Mouse (Mus musculus): ENCODE results near the gene Tssc4. TPM values are rescaled to one million over a fixed set of nuclear protein-coding genes. Genes with fewer than 3 reads are reported as not detected.

Gene Tssc4
- polyA plus RNA-seq, 2 experiments = 26.9 to 38.5 TPM

DNA sequence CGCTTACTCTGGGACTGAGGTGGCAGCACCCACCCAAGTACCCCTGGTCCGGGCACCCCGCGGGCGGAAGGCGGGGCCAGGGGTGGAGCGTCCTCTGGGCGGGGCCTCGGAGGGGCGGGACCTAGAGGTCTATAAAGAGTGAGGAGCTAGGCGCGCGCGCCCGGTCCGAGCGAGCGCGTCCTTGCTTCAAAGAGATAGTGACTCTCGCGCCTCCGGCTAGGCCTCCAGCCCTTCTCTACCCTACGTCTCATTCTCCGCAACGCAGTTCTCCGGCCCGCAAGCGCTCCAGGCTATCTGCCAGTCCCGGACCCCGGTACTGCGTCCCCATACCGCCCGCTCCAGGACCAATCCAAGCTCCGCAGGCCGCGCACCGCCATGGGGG lies 16.4 kb upstream of the Tssc4 start, which contains the start of gene Cd81:
Gene Cd81 (plus strand): TSS at position 114 of the 382 bp plus-strand sequence.
- peak within 1 kb of the TSS; percentile 68 to 75 for H3K4me3 ChIP-seq (ENCODE audit: insufficient read depth in 1 of 2, low read depth in 2 of 2, low read length in 2 of 2)
- H3K9me3 ChIP-seq (ENCODE audit: control insufficient read depth, low read length) = no peaks in the 10 kb centered on the region
- peaks cover 28 to 46% of the 10 kb centered on the region in 2 experiments for H3K4me1 ChIP-seq (replicated peaks; ENCODE audit: control insufficient read depth in 2 of 2, insufficient read depth in 2 of 2, low read length in 1 of 2)
- under 1% methylated on average over 36 of the region's 37 CpGs for WGBS (ENCODE audit: insufficient replicate concordance)
- peak within 1 kb of the TSS; percentile 6 for H3K27ac ChIP-seq
- no peaks in the 10 kb centered on the region for H3K27me3 ChIP-seq (ENCODE audit: control insufficient read depth, insufficient read depth, low read length)
- TF ChIP-seq CTCF (IDR thresholded peaks at IDR 0.05; ENCODE audit: low read depth) (no peak), EP300 (IDR thresholded peaks at IDR 0.05; ENCODE audit: low read depth) (no peak)
- no peaks in the 10 kb centered on the region for H3K36me3 ChIP-seq (replicated peaks; ENCODE audit: control insufficient read depth, insufficient read depth, low read depth)
- H3K9ac ChIP-seq (replicated peaks) = peak within 1 kb of the TSS; percentile 73
- peak; percentile 84 for ATAC-seq (ENCODE audit: insufficient read depth)
- peak within 1 kb of the TSS; percentile 87 for H3K4me2 ChIP-seq (ENCODE audit: low read depth)
- peak; percentile 63 to 68 (median 63) for DNase-seq (ENCODE audit: low read depth in 3 of 3, low spot score in 3 of 3)

DNA sequence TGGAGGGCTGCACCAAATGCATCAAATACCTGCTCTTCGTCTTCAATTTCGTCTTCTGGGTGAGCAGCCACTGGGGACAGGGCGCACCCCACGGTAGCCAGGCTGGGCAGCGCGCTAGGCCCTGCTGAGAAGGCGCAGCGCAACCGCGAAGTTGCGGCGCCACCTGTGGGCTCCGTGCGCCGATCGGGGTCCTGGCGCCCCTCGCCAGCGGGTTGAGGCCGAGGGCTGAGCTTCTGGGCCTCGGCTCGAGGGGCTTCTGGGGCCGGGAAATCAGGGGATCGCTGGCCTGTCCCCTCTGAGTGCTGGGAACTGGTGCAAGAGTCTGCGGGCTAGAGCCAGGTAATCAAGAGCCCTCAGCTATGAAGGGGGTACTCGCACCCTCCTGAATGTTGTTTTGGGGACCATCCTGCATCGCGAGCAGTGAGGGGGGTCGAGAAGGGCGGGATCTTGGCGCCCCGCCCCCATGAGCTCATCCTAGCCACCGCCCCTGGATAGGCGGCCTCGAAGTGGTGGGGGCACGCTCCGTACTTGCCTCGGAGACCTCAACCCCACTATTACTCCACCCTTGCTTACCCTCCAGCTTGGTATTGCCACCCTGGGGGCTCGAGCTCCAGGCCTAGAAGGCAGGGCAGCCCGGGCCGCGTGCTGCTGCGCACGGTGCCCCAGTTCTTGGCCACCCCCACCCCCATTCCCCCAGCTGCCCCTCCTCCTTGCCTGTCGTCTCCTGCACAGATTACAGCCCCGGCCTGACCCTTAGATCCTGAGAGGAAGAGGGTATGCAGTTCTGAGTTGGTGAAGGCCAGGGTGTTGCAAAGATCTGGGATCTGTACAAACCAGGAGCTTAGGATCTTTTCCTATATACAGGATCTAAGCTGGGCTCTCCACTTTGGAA lies 15.8 kb upstream of the Tssc4 start:
- DNase-seq (ENCODE audit: low read depth in 3 of 3, low spot score in 3 of 3) = no peak
- ATAC-seq (ENCODE audit: insufficient read depth) = peak; percentile 66

DNA sequence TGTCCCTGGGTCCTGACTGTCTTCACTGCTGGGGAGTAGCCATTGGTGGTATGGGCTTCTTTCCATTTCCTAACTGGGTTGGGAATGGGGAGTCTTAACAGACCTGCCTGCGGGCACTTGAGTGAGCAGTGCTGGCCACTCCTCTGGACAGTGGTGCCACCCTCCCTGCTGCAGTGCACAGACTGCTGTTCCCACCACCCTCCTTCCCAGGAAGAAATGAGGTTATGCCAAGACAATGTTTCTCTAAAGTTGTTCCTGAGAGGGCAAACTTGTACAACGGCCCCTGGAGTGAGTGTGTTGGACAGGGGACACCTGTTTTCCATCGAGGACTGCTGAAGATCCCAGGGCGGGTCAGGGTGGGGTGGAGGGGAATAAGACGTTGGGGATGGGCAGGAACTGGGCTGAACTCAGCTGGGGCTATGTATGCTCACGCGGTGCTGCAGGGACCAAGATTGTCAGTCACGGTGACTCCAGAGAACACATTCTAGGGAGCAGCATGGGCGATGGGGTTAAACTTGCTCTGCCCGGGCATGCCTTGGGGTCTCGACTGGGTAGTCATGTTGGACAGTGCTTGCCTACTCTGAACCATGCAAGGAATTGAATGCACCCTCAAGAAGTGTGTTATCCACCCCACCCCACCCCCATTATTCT lies 15.0 kb upstream of the Tssc4 start:
- no peak overlapping the region for H3K27ac ChIP-seq
- no peak overlapping the region for H3K9ac ChIP-seq (replicated peaks)
- 18% methylated on average over 11 of the region's 11 CpGs for WGBS (ENCODE audit: insufficient replicate concordance)
- peaks cover 42 to 61% of the 10 kb centered on the region in 2 experiments for H3K4me1 ChIP-seq (replicated peaks; ENCODE audit: control insufficient read depth in 2 of 2, insufficient read depth in 2 of 2, low read length in 1 of 2)
- H3K9me3 ChIP-seq (ENCODE audit: control insufficient read depth, low read length) = no peaks in the 10 kb centered on the region
- TF ChIP-seq EP300 (IDR thresholded peaks at IDR 0.05; ENCODE audit: low read depth) (no peak), CTCF (IDR thresholded peaks at IDR 0.05; ENCODE audit: low read depth) (no peak)
- DNase-seq (ENCODE audit: low read depth in 3 of 3, low spot score in 3 of 3) (no peak), ATAC-seq (ENCODE audit: insufficient read depth) (no peak)
- H3K4me2 ChIP-seq (ENCODE audit: low read depth) = peak overlapping the region; percentile 87
- no peaks in the 10 kb centered on the region for H3K27me3 ChIP-seq (ENCODE audit: control insufficient read depth, insufficient read depth, low read length)
- H3K4me3 ChIP-seq (ENCODE audit: insufficient read depth in 1 of 2, low read depth in 2 of 2, low read length in 2 of 2) = peak overlapping the region; percentile 68 to 75
- no peaks in the 10 kb centered on the region for H3K36me3 ChIP-seq (replicated peaks; ENCODE audit: control insufficient read depth, insufficient read depth, low read depth)

More for the DNA sequence above, 15.8 kb upstream of the Tssc4 start:
- H3K4me2 ChIP-seq (ENCODE audit: low read depth) = peak overlapping the region; percentile 87
- H3K9ac ChIP-seq (replicated peaks) = peak overlapping the region; percentile 73
- H3K4me1 ChIP-seq (replicated peaks; ENCODE audit: control insufficient read depth in 2 of 2, insufficient read depth in 2 of 2, low read length in 1 of 2) = peaks cover 34 to 53% of the 10 kb centered on the region in 2 experiments
- peak overlapping the region; percentile 68 to 75 for H3K4me3 ChIP-seq (ENCODE audit: insufficient read depth in 1 of 2, low read depth in 2 of 2, low read length in 2 of 2)
- no peak for TF ChIP-seq EP300 (IDR thresholded peaks at IDR 0.05; ENCODE audit: low read depth)
- TF ChIP-seq CTCF (IDR thresholded peaks at IDR 0.05; ENCODE audit: low read depth) = 0 out of 2 replicates have a peak, but pooled peaks have one; percentile 11
- under 1% methylated on average over 46 of the region's 46 CpGs for WGBS (ENCODE audit: insufficient replicate concordance)
- peak overlapping the region; percentile 6 for H3K27ac ChIP-seq
- no peaks in the 10 kb centered on the region for H3K36me3 ChIP-seq (replicated peaks; ENCODE audit: control insufficient read depth, insufficient read depth, low read depth)
- no peaks in the 10 kb centered on the region for H3K27me3 ChIP-seq (ENCODE audit: control insufficient read depth, insufficient read depth, low read length)
- H3K9me3 ChIP-seq (ENCODE audit: control insufficient read depth, low read length) = no peaks in the 10 kb centered on the region

DNA sequence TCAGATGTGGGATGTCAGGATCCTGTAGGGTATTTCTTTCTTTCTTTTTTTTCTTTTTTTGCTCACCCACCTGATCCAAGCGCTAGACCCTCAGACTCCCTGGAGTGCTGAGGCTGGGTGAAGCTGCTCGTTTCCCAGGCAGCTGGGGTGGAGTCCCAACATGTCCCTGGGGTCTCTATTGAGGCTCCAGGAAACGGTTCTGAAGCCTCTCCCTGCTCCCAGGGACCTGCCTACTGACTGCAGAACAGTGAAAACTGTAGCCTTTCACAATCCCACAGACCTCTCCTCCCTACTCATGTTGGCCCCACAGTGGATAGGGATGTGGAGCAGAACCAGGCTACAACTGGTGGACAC lies 14.5 kb upstream of the Tssc4 start:
- Histone ChIP-seq H3K9me3 (ENCODE audit: control insufficient read depth, low read length) (no peaks in the 10 kb centered on the region), H3K9ac (replicated peaks) (peak overlapping the region; percentile 1; the same call in 1 of the 2 replicates), H3K27ac (no peak overlapping the region), H3K4me3 (ENCODE audit: insufficient read depth in 1 of 2, low read depth in 2 of 2, low read length in 2 of 2) (peak overlapping the region; percentile 5 to 75; a peak in 3 of 4 replicates), H3K4me1 (replicated peaks; ENCODE audit: control insufficient read depth in 2 of 2, insufficient read depth in 2 of 2, low read length in 1 of 2) (peaks cover 46 to 66% of the 10 kb centered on the region in 2 experiments), H3K36me3 (replicated peaks; ENCODE audit: control insufficient read depth, insufficient read depth, low read depth) (no peaks in the 10 kb centered on the region), H3K27me3 (ENCODE audit: control insufficient read depth, insufficient read depth, low read length) (no peaks in the 10 kb centered on the region), H3K4me2 (ENCODE audit: low read depth) (peak overlapping the region; percentile 87)
- 26% methylated on average over 3 of the region's 3 CpGs for WGBS (ENCODE audit: insufficient replicate concordance)
- DNase-seq (ENCODE audit: low read depth in 3 of 3, low spot score in 3 of 3) (no peak), ATAC-seq (ENCODE audit: insufficient read depth) (no peak)
- no peak for TF ChIP-seq CTCF (IDR thresholded peaks at IDR 0.05; ENCODE audit: low read depth)
- no peak for TF ChIP-seq EP300 (IDR thresholded peaks at IDR 0.05; ENCODE audit: low read depth)

DNA sequence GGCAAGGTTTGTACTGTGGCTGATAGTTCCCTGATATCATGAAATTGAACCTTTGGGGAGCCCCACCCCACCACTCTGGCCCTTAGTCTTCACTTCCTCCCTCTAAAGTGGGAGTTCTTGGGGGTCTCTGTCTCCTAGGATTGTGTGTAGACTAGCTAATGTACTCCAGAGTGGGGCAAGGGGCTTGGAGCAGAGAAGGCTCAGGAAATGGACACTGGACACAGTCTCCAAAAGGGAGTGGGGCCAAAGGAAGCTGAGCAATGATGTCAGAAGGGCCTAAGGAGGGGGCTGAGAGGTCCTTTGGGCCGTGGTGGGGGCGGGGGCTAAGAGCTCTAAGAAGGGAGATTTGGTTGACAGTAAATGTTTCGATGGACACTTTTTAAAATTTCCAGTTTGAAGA lies 14.0 kb upstream of the Tssc4 start:
- ATAC-seq (ENCODE audit: insufficient read depth) (no peak), DNase-seq (ENCODE audit: low read depth in 3 of 3, low spot score in 3 of 3) (no peak)
- no peaks in the 10 kb centered on the region for H3K9me3 ChIP-seq (ENCODE audit: control insufficient read depth, low read length)
- H3K27me3 ChIP-seq (ENCODE audit: control insufficient read depth, insufficient read depth, low read length) = no peaks in the 10 kb centered on the region
- H3K9ac ChIP-seq (replicated peaks) = peak overlapping the region; percentile 1; the same call in 1 of the 2 replicates
- H3K4me1 ChIP-seq (replicated peaks; ENCODE audit: control insufficient read depth in 2 of 2, insufficient read depth in 2 of 2, low read length in 1 of 2) = peaks cover 47 to 68% of the 10 kb centered on the region in 2 experiments
- 30% methylated on average over 3 of the region's 3 CpGs for WGBS (ENCODE audit: insufficient replicate concordance)
- no peak overlapping the region for H3K27ac ChIP-seq
- H3K4me3 ChIP-seq (ENCODE audit: insufficient read depth in 1 of 2, low read depth in 2 of 2, low read length in 2 of 2) = peak overlapping the region; percentile 5 to 10; a peak in 1 of 4 replicates
- no peaks in the 10 kb centered on the region for H3K36me3 ChIP-seq (replicated peaks; ENCODE audit: control insufficient read depth, insufficient read depth, low read depth)
- H3K4me2 ChIP-seq (ENCODE audit: low read depth) = peak overlapping the region; percentile 87
- TF ChIP-seq CTCF (IDR thresholded peaks at IDR 0.05; ENCODE audit: low read depth) (no peak), EP300 (IDR thresholded peaks at IDR 0.05; ENCODE audit: low read depth) (no peak)
